Mouse (Mus musculus) myocyte (in vitro differentiated cells): Measurements from ENCODE around the gene Atp1a2.

Experiments used
- CEBPB ChIP-seq: IDR thresholded peaks from 2 replicates; pipeline ENCODE4 v1.6.1; 2011; ENCODE audit warnings: mild to moderate bottlenecking, moderate library complexity; ENCODE audit not compliant: poor library complexity, insufficient read depth, severe bottlenecking
- E2F4 ChIP-seq: IDR thresholded peaks from one replicate; pipeline ENCODE4 v1.6.1; 2011; ENCODE audit warnings: mild to moderate bottlenecking, control low read depth, moderate library complexity; ENCODE audit not compliant: insufficient read depth
- MAX ChIP-seq: IDR thresholded peaks from one replicate; pipeline ENCODE4 v1.6.1; 2011; ENCODE audit warnings: low read depth, mild to moderate bottlenecking, control low read depth
- MYOD1 ChIP-seq, 3 experiments: IDR thresholded peaks; one replicate each; pipeline ENCODE4 v1.6.1; 2011; ENCODE audit warnings: control low read depth in 2 of 3, low read depth in 2 of 3, mild to moderate bottlenecking in 2 of 3, moderate library complexity in 1 of 3; ENCODE audit not compliant: insufficient read length in 2 of 3, control insufficient read depth in 1 of 3
- MYOG ChIP-seq, 3 experiments: IDR thresholded peaks; one replicate each; pipeline ENCODE4 v1.6.1; 2011; ENCODE audit warnings: control low read depth in 2 of 3, low read depth in 2 of 3, mild to moderate bottlenecking in 2 of 3; ENCODE audit not compliant: insufficient read length in 2 of 3, control insufficient read depth in 1 of 3, insufficient read depth in 1 of 3
- POLR2A ChIP-seq: IDR thresholded peaks from one replicate; pipeline ENCODE4 v1.6.1; 2011; ENCODE audit warnings: low read depth, mild to moderate bottlenecking, control low read depth, moderate library complexity; ENCODE audit not compliant: insufficient read length
- POLR2AphosphoS2 ChIP-seq: IDR thresholded peaks from one replicate; pipeline ENCODE4 v1.6.1; 2011; ENCODE audit warnings: low read depth, control low read depth; ENCODE audit not compliant: insufficient read length
- SRF ChIP-seq: IDR thresholded peaks from one replicate; pipeline ENCODE4 v1.6.1; 2011; ENCODE audit warnings: low read depth; ENCODE audit not compliant: control insufficient read depth, insufficient read length
- TCF12 ChIP-seq: IDR thresholded peaks from one replicate; pipeline ENCODE4 v1.6.1; 2011; ENCODE audit warnings: mild to moderate bottlenecking, control low read depth; ENCODE audit not compliant: poor library complexity, insufficient read depth, severe bottlenecking
- TCF3 ChIP-seq: IDR thresholded peaks from one replicate; pipeline ENCODE4 v1.6.1; 2011; ENCODE audit warnings: low read depth, control low read depth; ENCODE audit not compliant: insufficient read length
- USF1 ChIP-seq: IDR thresholded peaks from one replicate; pipeline ENCODE4 v1.6.1; 2011; ENCODE audit warnings: low read depth, mild to moderate bottlenecking, control low read depth, moderate library complexity

GRCm38 (mm10) chr1:172284221-172284620 is 13.6 kb downstream of the Atp1a2 start:
- no peak for TF ChIP-seq MAX
- TF ChIP-seq POLR2A: no peak
- no peak for TF ChIP-seq TCF12
- TF ChIP-seq E2F4: no peak
- TF ChIP-seq MYOG (IDR thresholded peaks at IDR 0.05; ENCODE audit: control insufficient read depth in 1 of 3, insufficient read depth in 1 of 3, insufficient read length in 2 of 3, low read depth in 2 of 3): no peak
- no peak for TF ChIP-seq MYOD1 (IDR thresholded peaks at IDR 0.05; ENCODE audit: control insufficient read depth in 1 of 3, insufficient read length in 2 of 3, low read depth in 2 of 3)
- no peak for TF ChIP-seq CEBPB
- no peak for TF ChIP-seq SRF
- no peak for TF ChIP-seq TCF3
- no peak for TF ChIP-seq USF1
- no peak for TF ChIP-seq POLR2AphosphoS2
